Mouse (Mus musculus): ENCODE data around the gene Med28. TPM values are rescaled to one million over a fixed set of nuclear protein-coding genes. Genes with fewer than 3 reads are reported as not detected.

The Med28 gene
- total RNA-seq, 2 experiments from 2014 or later = 38.4 to 42.2 TPM

GRCm38 (mm10) chr5:45577376-45577775 lies 57.3 kb downstream of the Med28 start:
- intact Hi-C loops (cut with DNase I; ENCODE audit: low total_unique reads) = no loop called here
- DNase-seq = no peak

Other genes with a start within 250 kb of the Med28 start
- gene Qdpr, start 70.0 kb upstream of the Med28 start, total RNA-seq (2021) = 100 to 1,000 TPM; 101 to 112 TPM
- not detected for gene Clrn2, start 66.5 kb upstream of the Med28 start, total RNA-seq (2021)
- 10 to 100 TPM; 72.6 to 76.4 TPM for gene Lap3, start 26.9 kb upstream of the Med28 start, total RNA-seq (2021)
- gene Fam184b, start 119.4 kb downstream of the Med28 start, total RNA-seq (2021) = 1 to 10 TPM in 1 of 2 experiments, under 1 TPM in 1; 0.51 to 1.2 TPM
- gene Ncapg, start 149.7 kb downstream of the Med28 start, total RNA-seq (2021) = 1 to 10 TPM; 1.7 to 1.8 TPM